Mouse (Mus musculus) olfactory bulb, adult 2 months (tissue): ENCODE measurements around the gene Sub1.

Source experiments
- CTCF ChIP-seq: fragments of 200-500 bp; IDR thresholded peaks from 2 replicates; pipeline ENCODE4 v1.5.1; 2012; ENCODE audit warnings: low read depth, mild to moderate bottlenecking, low read length, moderate library complexity; ENCODE audit not compliant: insufficient read depth
- POLR2A ChIP-seq: fragments of 200-500 bp; IDR thresholded peaks from 2 replicates; pipeline ENCODE4 v1.6.1; 2012; ENCODE audit warnings: mild to moderate bottlenecking, low read depth, low read length, moderate library complexity; ENCODE audit not compliant: insufficient read depth

- TF ChIP-seq POLR2A: no peak
- TF ChIP-seq CTCF: no peak
Observed at GRCm38 (mm10) chr15:11963791-11964525, 32.8 kb downstream of the Sub1 start.
